Mouse (Mus musculus): Measurements from ENCODE around the gene Piezo1.

GRCm38 (mm10) chr8:122462510-122462909 lies 88.6 kb downstream of the Piezo1 start:
- TF ChIP-seq CTCF (IDR thresholded peaks at IDR 0.05; ENCODE audit: low read depth) (no peak), EP300 (IDR thresholded peaks at IDR 0.05; ENCODE audit: low read depth) (no peak)

Measured in liver, postnatal 0 days (tissue).